Mouse (Mus musculus) midbrain, embryonic 13.5 days (tissue): ENCODE data around the gene Rragc. TPM values are rescaled to one million over a fixed set of nuclear protein-coding genes. Genes with fewer than 3 reads are reported as not detected.
"Not testable (repeated sequence)": the region's sequence is repeated elsewhere in the genome, so short reads cannot be mapped to it uniquely, and the experiment has no call there.

ENCODE experiments used
- ATAC-seq: fragments of 200-750 bp; cut with Nextera tagmentation; 2 replicates; pipeline ENCODE4 v1.8.0; 2017; ENCODE audit warnings: mild to moderate bottlenecking, moderate TSS enrichment, moderate library complexity
- H3K27ac ChIP-seq: fragments of 300-500 bp; sonication (generic); 2 replicates; pipeline ENCODE4 v1.5.1; 2015; ENCODE audit warnings: inconsistent platforms, mild to moderate bottlenecking, moderate library complexity
- H3K27me3 ChIP-seq: fragments of 300-500 bp; sonication (generic); 2 replicates; pipeline ENCODE4 v1.6.1; 2015; ENCODE audit warnings: mild to moderate bottlenecking, inconsistent platforms
- H3K36me3 ChIP-seq: fragments of 300-500 bp; sonication (generic); 2 replicates; pipeline ENCODE4 v1.6.1; 2015; ENCODE audit warnings: mild to moderate bottlenecking, inconsistent platforms
- H3K4me1 ChIP-seq: fragments of 300-500 bp; sonication (generic); replicated peaks from 2 replicates; pipeline ENCODE4 v1.6.1; 2015; ENCODE audit warnings: inconsistent platforms
- H3K4me2 ChIP-seq: fragments of 300-500 bp; sonication (generic); replicated peaks from 2 replicates; pipeline ENCODE4 v1.6.1; 2015; ENCODE audit warnings: moderate library complexity, mild to moderate bottlenecking, inconsistent platforms
- H3K4me3 ChIP-seq: fragments of 300-500 bp; sonication (generic); replicated peaks from 2 replicates; pipeline ENCODE4 v1.5.1; 2015; ENCODE audit warnings: mild to moderate bottlenecking, inconsistent platforms
- H3K9ac ChIP-seq: fragments of 300-500 bp; sonication (generic); replicated peaks from 2 replicates; pipeline ENCODE4 v1.6.1; 2015; ENCODE audit warnings: mild to moderate bottlenecking, inconsistent platforms
- H3K9me3 ChIP-seq: fragments of 300-500 bp; sonication (generic); 2 replicates; pipeline ENCODE4 v1.6.1; 2016; ENCODE audit warnings: mild to moderate bottlenecking, inconsistent platforms
- WGBS: fragments of 180-500 bp; shearing (Covaris S2); methylation state at CpG from one replicate; pipeline ENCODE4 v1.1.7; 2015; 5-methylcytosine and 5-hydroxymethylcytosine counted together
- polyA plus RNA-seq: library from polyadenylated mRNA; unstranded; fragments of >200 nt; fragmentation: Nextera tagmentation; extraction: Ambion mirVana; gene quantifications from 2 replicates; pipeline ENCODE4 v1.2.1, GENCODE M21; 2015

Gene Rragc
- polyA plus RNA-seq, 1 experiment from 2014 or later, result 45.5 TPM

GRCm38 (mm10) chr4:123921055-123921565 lies 3.9 kb downstream of the Rragc start:
- no peak overlapping the region for H3K9ac ChIP-seq
- no peaks in the 10 kb centered on the region for H3K27me3 ChIP-seq
- ATAC-seq, result no peak
- 89% methylated on average over 4 of the region's 4 CpGs for WGBS
- no peaks in the 10 kb centered on the region for H3K9me3 ChIP-seq
- H3K27ac ChIP-seq, result no peak overlapping the region
- no peak overlapping the region for H3K4me2 ChIP-seq
- no peak overlapping the region for H3K4me3 ChIP-seq
- peaks cover 44% of the 10 kb centered on the region for H3K36me3 ChIP-seq
- H3K4me1 ChIP-seq, result peaks cover 19% of the 10 kb centered on the region

- no peak overlapping the region for H3K4me3 ChIP-seq
- peaks cover 78% of the 10 kb centered on the region for H3K36me3 ChIP-seq
- no peak overlapping the region for H3K4me2 ChIP-seq
- H3K27me3 ChIP-seq, result no peaks in the 10 kb centered on the region
- no peak for ATAC-seq
- H3K9ac ChIP-seq, result no peak overlapping the region
- no peaks in the 10 kb centered on the region for H3K4me1 ChIP-seq
- H3K9me3 ChIP-seq, result no peaks in the 10 kb centered on the region
- no peak overlapping the region for H3K27ac ChIP-seq
These were observed 10.7 kb downstream of the Rragc start for GRCm38 (mm10) chr4:123927961-123928360.

- Histone ChIP-seq H3K9me3 (no peaks in the 10 kb centered on the region), H3K4me2 (no peak overlapping the region), H3K4me1 (no peaks in the 10 kb centered on the region), H3K27ac (no peak overlapping the region), H3K36me3 (peaks cover 83% of the 10 kb centered on the region), H3K4me3 (no peak overlapping the region), H3K27me3 (no peaks in the 10 kb centered on the region), H3K9ac (no peak overlapping the region)
- 98% methylated on average over 4 of the region's 4 CpGs for WGBS
- ATAC-seq, result no peak
These were observed 12.7 kb downstream of the Rragc start for GRCm38 (mm10) chr4:123929994-123930393.

GRCm38 (mm10) chr4:123934306-123934705 lies 17.1 kb downstream of the Rragc start:
- H3K36me3 ChIP-seq, result peaks cover 69% of the 10 kb centered on the region
- no peak overlapping the region for H3K4me2 ChIP-seq
- WGBS, result 94% methylated on average over 4 of the region's 4 CpGs
- ATAC-seq, result no peak
- H3K4me1 ChIP-seq, result no peaks in the 10 kb centered on the region
- H3K9me3 ChIP-seq, result no peaks in the 10 kb centered on the region
- H3K4me3 ChIP-seq, result no peak overlapping the region
- no peak overlapping the region for H3K27ac ChIP-seq
- H3K9ac ChIP-seq, result no peak overlapping the region
- H3K27me3 ChIP-seq, result no peaks in the 10 kb centered on the region

- WGBS, result 96% methylated on average over 7 of the region's 7 CpGs
- ATAC-seq, result no peak
- peaks cover 53% of the 10 kb centered on the region for H3K36me3 ChIP-seq
- H3K4me3 ChIP-seq, result no peak overlapping the region
- no peaks in the 10 kb centered on the region for H3K27me3 ChIP-seq
- H3K4me1 ChIP-seq, result no peaks in the 10 kb centered on the region
- H3K27ac ChIP-seq, result no peak overlapping the region
- H3K4me2 ChIP-seq, result no peak overlapping the region
- H3K9me3 ChIP-seq, result no peaks in the 10 kb centered on the region
- no peak overlapping the region for H3K9ac ChIP-seq
These were observed 18.8 kb downstream of the Rragc start for GRCm38 (mm10) chr4:123936059-123936458.

GRCm38 (mm10) chr4:123939838-123940237 lies 22.6 kb downstream of the Rragc start:
- H3K27me3 ChIP-seq, result no peaks in the 10 kb centered on the region
- H3K36me3 ChIP-seq, result peaks cover 25% of the 10 kb centered on the region
- H3K4me1 ChIP-seq, result no peaks in the 10 kb centered on the region

GRCm38 (mm10) chr4:123940878-123941277 lies 23.6 kb downstream of the Rragc start:
- not testable (repeated sequence) for H3K9me3 ChIP-seq, H3K4me2 ChIP-seq, H3K27me3 ChIP-seq, H3K4me3 ChIP-seq, H3K9ac ChIP-seq, ATAC-seq, H3K4me1 ChIP-seq, H3K27ac ChIP-seq
- H3K36me3 ChIP-seq, result peaks cover 15% of the 10 kb centered on the region
- WGBS, result 88% methylated on average over 7 of the region's 7 CpGs

More at GRCm38 (mm10) chr4:123939838-123940237, 22.6 kb downstream of the Rragc start:
- no peak overlapping the region for H3K9ac ChIP-seq
- WGBS, result 9% methylated on average over 4 of the region's 4 CpGs
- H3K9me3 ChIP-seq, result no peaks in the 10 kb centered on the region
- no peak overlapping the region for H3K4me2 ChIP-seq
- H3K4me3 ChIP-seq, result no peak overlapping the region
- no peak overlapping the region for H3K27ac ChIP-seq
- no peak for ATAC-seq

GRCm38 (mm10) chr4:123946701-123947100 lies 29.5 kb downstream of the Rragc start:
- H3K4me3 ChIP-seq, result no peak overlapping the region
- no peaks in the 10 kb centered on the region for H3K4me1 ChIP-seq
- H3K4me2 ChIP-seq, result no peak overlapping the region
- H3K9ac ChIP-seq, result no peak overlapping the region
- WGBS, result 86% methylated on average over 4 of the region's 4 CpGs
- no peak for ATAC-seq
- peaks cover 4% of the 10 kb centered on the region; the same call in 1 of the 2 replicates for H3K27me3 ChIP-seq
- no peaks in the 10 kb centered on the region for H3K36me3 ChIP-seq
- H3K9me3 ChIP-seq, result no peaks in the 10 kb centered on the region
- H3K27ac ChIP-seq, result no peak overlapping the region

GRCm38 (mm10) chr4:123947149-123947548 lies 29.9 kb downstream of the Rragc start:
- peaks cover 4% of the 10 kb centered on the region; the same call in 1 of the 2 replicates for H3K27me3 ChIP-seq
- H3K4me1 ChIP-seq, result 0 out of 2 replicates have a peak, but pooled peaks cover 3% of the 10 kb centered on the region
- H3K4me2 ChIP-seq, result no peak overlapping the region
- H3K36me3 ChIP-seq, result no peaks in the 10 kb centered on the region
- H3K9ac ChIP-seq, result no peak overlapping the region
- 61% methylated on average over 5 of the region's 5 CpGs for WGBS
- no peaks in the 10 kb centered on the region for H3K9me3 ChIP-seq
- H3K27ac ChIP-seq, result no peak overlapping the region
- no peak overlapping the region for H3K4me3 ChIP-seq
- no peak for ATAC-seq

- no peak overlapping the region for H3K4me2 ChIP-seq
- no peaks in the 10 kb centered on the region for H3K9me3 ChIP-seq
- no peak overlapping the region for H3K27ac ChIP-seq
- H3K9ac ChIP-seq, result no peak overlapping the region
- 0 out of 2 replicates have a peak, but pooled peaks cover 6% of the 10 kb centered on the region for H3K4me1 ChIP-seq
- 81% methylated on average over 6 of the region's 6 CpGs for WGBS
- ATAC-seq, result no peak
- peaks cover 4% of the 10 kb centered on the region; the same call in 1 of the 2 replicates for H3K27me3 ChIP-seq
- H3K36me3 ChIP-seq, result no peaks in the 10 kb centered on the region
- no peak overlapping the region for H3K4me3 ChIP-seq
These were observed 31.7 kb downstream of the Rragc start for GRCm38 (mm10) chr4:123948901-123949300.

GRCm38 (mm10) chr4:123949649-123950048 lies 32.4 kb downstream of the Rragc start:
- Histone ChIP-seq H3K9ac (no peak overlapping the region), H3K36me3 (no peaks in the 10 kb centered on the region), H3K27ac (no peak overlapping the region)

GRCm38 (mm10) chr4:123952059-123952458 lies 34.8 kb downstream of the Rragc start:
- Histone ChIP-seq H3K4me2 (no peak overlapping the region), H3K27me3 (peaks cover 15% of the 10 kb centered on the region), H3K27ac (no peak overlapping the region), H3K4me3 (no peak overlapping the region), H3K9me3 (no peaks in the 10 kb centered on the region), H3K9ac (no peak overlapping the region), H3K36me3 (no peaks in the 10 kb centered on the region), H3K4me1 (peaks cover 14% of the 10 kb centered on the region; the same call in 1 of the 2 replicates)
- no peak for ATAC-seq
- 49% methylated on average over 7 of the region's 8 CpGs for WGBS

More at GRCm38 (mm10) chr4:123949649-123950048, 32.4 kb downstream of the Rragc start:
- peaks cover 4% of the 10 kb centered on the region; the same call in 1 of the 2 replicates for H3K27me3 ChIP-seq
- 78% methylated on average over 10 of the region's 10 CpGs for WGBS
- no peak overlapping the region for H3K4me3 ChIP-seq
- H3K4me2 ChIP-seq, result no peak overlapping the region
- 0 out of 2 replicates have a peak, but pooled peaks cover 6% of the 10 kb centered on the region for H3K4me1 ChIP-seq
- H3K9me3 ChIP-seq, result no peaks in the 10 kb centered on the region
- no peak for ATAC-seq
